Mouse (Mus musculus): Measurements from ENCODE around the gene Pitpnb. TPM values are rescaled to one million over a fixed set of nuclear protein-coding genes. Genes with fewer than 3 reads are reported as not detected.

Pitpnb gene
- 128 and 130 TPM in 2 replicates for polyA plus RNA-seq (2016; fragmentation: Nextera tagmentation; extraction: Ambion mirVana)

DNA sequence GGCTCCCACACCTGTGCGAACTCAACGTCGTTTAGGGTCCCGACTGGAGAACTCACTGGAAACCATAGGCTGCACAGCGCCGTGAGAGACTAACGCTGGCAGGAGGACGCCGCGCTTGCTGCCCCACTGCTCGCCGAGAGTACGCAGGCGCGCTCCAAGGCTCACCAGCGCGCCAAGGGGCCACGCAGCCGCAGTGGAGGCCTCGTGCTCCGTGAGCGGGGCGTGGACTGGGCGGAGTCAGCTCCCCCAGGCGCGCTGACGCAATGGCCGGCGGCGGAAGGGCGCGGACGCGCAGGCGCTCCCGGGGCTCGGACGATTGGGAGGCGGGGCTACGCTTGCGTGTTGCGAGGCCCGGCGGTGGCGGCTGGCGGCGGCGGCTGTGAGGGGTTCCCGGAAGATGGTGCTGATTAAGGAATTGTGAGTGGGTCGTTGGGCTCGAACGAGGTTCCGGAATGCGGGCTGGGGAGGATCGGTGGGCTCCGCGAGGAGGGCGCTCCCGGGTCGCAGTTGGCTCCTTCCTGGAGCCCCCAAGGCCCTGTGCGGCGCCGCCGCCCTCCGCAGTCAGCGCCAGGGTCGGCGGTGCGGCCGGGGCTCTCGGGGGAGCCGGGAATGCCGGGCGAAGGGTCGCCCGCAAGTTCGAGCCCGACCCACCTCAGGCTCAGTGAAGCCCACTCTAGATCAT, at the start of gene Pitpnb:
TSS of gene Pitpnb (plus strand) at position 347 of the 682 bp plus-strand sequence.
- Histone ChIP-seq H3K27ac (peak within 1 kb of the TSS; percentile 94), H3K4me3 (peak within 1 kb of the TSS; percentile 89), H3K4me1 (peaks cover 23% of the 10 kb centered on the region), H3K27me3 (ENCODE audit: poor library complexity, severe bottlenecking) (no peaks in the 10 kb centered on the region), H3K9me3 (peaks cover 3% of the 10 kb centered on the region; the same call in 1 of the 2 replicates), H3K36me3 (replicated peaks) (peaks cover 32% of the 10 kb centered on the region)
- DNase-seq (ENCODE audit: extremely low spot score, low spot score), result peak; percentile 97
- WGBS, result under 1% methylated on average over 78 of the region's 78 CpGs

DNA sequence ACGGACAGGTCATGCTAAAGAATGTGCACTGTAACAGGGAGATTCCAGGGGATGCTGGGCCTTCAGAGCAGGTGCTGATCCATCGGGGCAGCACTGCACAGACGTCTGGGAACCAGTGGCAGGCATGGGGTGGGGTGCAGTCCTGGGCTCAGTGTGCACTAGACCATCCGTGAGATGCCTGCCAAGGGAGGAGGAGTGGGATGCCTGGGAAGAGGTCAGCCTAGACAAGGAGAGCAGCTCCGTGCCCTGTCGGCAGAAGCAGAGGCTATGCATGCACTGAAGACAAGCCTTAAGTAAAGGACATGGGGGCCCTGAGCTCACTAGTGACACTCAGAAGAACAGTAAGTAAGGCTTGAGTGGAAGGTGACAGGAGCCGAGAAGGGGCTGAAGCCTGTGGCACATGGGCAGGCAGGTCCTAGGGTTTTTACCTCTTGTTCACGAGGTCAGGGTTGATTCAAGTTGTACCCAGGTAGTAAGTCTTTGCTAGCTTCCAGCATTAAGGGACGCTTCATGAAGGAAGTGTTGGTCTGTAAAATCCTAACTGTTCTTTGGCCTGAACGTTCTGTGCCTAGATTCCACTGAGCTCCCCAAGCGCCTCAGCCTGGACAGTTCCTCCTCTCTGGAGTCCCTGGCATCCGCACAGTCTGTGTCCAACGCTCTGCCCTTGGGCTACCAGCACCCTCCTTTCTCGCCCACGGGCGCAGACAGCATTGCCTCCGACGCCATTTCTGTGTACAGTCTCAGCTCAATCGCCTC, 46.0 kb upstream of the Pitpnb start:
- no peak overlapping the region for H3K27ac ChIP-seq
- H3K9me3 ChIP-seq, result no peaks in the 10 kb centered on the region
- no peak overlapping the region for H3K4me3 ChIP-seq
- H3K27me3 ChIP-seq (ENCODE audit: poor library complexity, severe bottlenecking), result no peaks in the 10 kb centered on the region
- WGBS, result 87% methylated on average over 19 of the region's 19 CpGs
- peaks cover 53% of the 10 kb centered on the region for H3K36me3 ChIP-seq (replicated peaks)
- H3K4me1 ChIP-seq, result peaks cover 1% of the 10 kb centered on the region
- no peak for DNase-seq (ENCODE audit: extremely low spot score, low spot score)

DNA sequence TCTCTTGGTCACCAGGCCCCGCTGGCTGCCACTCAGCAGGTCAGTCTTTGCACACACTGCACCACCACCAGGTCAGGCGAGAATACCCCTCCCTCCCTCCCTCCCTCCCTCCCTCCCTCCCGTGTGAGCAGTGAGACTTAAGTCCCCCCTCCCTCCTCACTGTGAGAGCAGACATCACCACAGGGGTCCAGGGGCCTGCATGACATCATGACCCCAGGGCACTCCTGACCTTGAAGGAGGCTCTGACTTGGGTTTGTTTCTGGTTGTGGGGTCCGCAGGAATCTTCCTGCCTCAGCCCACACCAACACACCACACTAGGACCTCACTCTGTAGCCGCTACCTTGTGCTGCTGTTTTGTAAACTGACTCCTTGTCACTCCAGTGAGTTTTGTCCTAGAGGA, 43.0 kb upstream of the Pitpnb start:
- 65% methylated on average over 5 of the region's 5 CpGs for WGBS
- Histone ChIP-seq H3K36me3 (replicated peaks) (peaks cover 32% of the 10 kb centered on the region), H3K9me3 (no peaks in the 10 kb centered on the region), H3K27ac (no peak overlapping the region), H3K4me3 (no peak overlapping the region), H3K4me1 (peaks cover 18% of the 10 kb centered on the region), H3K27me3 (ENCODE audit: poor library complexity, severe bottlenecking) (no peaks in the 10 kb centered on the region)
- DNase-seq (ENCODE audit: extremely low spot score, low spot score), result no peak

DNA sequence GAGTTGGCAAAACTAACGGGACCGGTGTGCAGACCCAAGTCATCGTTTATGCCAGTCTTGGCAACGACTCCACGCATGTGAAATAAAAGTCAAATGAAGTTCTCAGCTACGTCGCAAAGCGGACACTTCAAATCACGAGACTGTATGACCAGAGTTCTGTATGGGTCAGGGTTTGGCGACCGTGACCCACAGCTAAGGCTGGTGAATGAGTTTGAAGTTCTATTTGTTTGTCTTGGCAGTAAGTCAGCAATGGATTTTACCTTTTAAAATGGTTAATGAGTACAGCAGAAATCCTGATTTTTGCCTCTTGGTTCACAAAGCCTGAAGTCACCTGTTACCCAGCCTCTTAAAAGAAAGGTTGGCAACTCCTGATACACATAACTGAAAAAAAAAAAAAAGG, 42.1 kb upstream of the Pitpnb start:
- Histone ChIP-seq H3K27ac (no peak overlapping the region), H3K27me3 (ENCODE audit: poor library complexity, severe bottlenecking) (no peaks in the 10 kb centered on the region), H3K4me3 (no peak overlapping the region), H3K36me3 (replicated peaks) (peaks cover 24% of the 10 kb centered on the region), H3K9me3 (no peaks in the 10 kb centered on the region), H3K4me1 (peaks cover 18% of the 10 kb centered on the region)
- DNase-seq (ENCODE audit: extremely low spot score, low spot score), result no peak
- WGBS, result 94% methylated on average over 11 of the region's 11 CpGs

DNA sequence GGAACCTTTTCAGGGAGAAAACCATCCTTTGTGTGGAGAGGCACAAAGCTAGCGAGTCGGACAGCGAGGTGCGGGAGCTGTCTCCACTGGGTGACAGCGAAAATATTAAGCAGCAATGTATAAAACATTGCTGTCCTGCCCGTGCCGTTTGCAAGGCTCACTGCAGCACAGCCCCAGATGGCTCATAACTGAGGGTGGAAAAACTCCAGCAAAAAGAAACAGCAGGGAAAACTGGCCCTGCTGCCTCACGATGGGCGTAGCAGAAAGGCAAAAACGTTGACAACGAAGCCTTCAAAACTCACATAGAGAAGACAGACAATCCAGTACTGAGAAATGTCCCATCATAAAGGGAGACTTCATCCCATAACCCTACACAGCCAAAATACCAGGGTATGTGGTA, 40.5 kb upstream of the Pitpnb start:
- peaks cover 21% of the 10 kb centered on the region for H3K36me3 ChIP-seq (replicated peaks)
- no peaks in the 10 kb centered on the region for H3K27me3 ChIP-seq (ENCODE audit: poor library complexity, severe bottlenecking)
- no peak overlapping the region for H3K4me3 ChIP-seq
- peaks cover 18% of the 10 kb centered on the region for H3K4me1 ChIP-seq
- 86% methylated on average over 11 of the region's 11 CpGs for WGBS
- H3K9me3 ChIP-seq, result no peaks in the 10 kb centered on the region
- DNase-seq (ENCODE audit: extremely low spot score, low spot score), result no peak
- no peak overlapping the region for H3K27ac ChIP-seq

DNA sequence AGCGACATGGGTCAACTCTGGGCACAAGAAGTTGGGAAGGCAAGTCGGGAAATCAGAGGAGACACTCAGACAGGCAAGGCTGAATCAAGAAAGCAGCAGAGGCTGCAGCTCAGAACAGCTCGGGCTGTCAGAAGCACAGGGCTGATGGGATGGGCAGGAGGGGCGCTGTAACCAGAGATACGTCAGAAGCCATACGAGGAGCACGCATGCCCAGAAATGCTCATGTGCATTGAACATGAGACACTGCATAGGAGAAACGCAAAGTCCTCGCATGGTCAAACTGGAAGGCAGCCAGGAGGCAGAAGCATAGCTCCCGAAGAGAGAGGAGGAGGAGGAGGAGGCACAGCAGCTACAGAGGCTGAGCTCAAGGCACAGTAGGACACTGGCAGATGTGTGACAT, 38.9 kb upstream of the Pitpnb start:
- Histone ChIP-seq H3K4me3 (no peak overlapping the region), H3K27ac (no peak overlapping the region), H3K27me3 (ENCODE audit: poor library complexity, severe bottlenecking) (no peaks in the 10 kb centered on the region), H3K9me3 (no peaks in the 10 kb centered on the region), H3K4me1 (peaks cover 18% of the 10 kb centered on the region), H3K36me3 (replicated peaks) (peaks cover 6% of the 10 kb centered on the region)
- DNase-seq (ENCODE audit: extremely low spot score, low spot score), result no peak
- WGBS, result 76% methylated on average over 10 of the region's 10 CpGs

DNA sequence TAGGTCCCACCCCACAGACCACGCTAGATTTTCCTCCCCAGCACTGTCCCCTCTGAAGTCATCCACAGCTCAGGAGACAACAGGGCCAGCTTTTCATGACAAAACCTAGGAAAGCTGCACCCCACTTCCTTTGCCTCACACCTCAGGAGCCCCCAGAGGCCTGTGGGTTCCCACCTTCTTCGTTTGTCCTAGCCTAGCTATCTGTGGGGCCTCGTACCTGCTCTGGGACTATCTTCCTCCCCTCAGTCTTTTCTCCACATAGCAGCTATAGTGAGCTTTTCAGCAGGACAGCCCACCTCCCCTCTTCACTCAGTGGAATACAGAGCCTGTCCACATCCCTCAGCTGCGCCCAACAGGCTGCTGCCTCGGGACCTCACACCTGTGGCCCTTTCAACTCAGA, 32.8 kb upstream of the Pitpnb start:
- no peak for DNase-seq (ENCODE audit: extremely low spot score, low spot score)
- WGBS, result 80% methylated on average over 5 of the region's 5 CpGs

DNA sequence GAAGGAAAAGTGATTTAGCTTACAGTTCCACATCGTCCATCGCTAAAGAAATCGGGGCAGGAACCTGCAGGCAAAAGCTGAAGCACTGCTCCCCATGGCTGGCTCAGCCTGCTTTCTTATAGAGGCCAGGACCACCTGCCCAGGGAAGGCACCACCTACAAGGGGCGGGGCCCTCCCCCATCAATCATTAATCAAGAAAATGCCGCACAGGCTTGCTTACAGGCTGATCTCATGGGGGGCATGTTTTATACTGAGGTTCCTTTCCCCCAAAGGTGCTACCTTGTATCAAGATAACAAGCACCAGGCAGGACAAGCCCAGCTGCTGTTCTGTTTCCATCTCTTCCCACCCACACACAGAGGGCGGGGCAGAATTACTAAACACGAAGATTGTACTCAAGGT, 31.9 kb upstream of the Pitpnb start:
- Histone ChIP-seq H3K4me3 (no peak overlapping the region), H3K4me1 (peaks cover 7% of the 10 kb centered on the region; the same call in 1 of the 2 replicates), H3K27me3 (ENCODE audit: poor library complexity, severe bottlenecking) (no peaks in the 10 kb centered on the region; the same call in 1 of the 2 replicates), H3K27ac (no peak overlapping the region), H3K36me3 (replicated peaks) (no peaks in the 10 kb centered on the region), H3K9me3 (no peaks in the 10 kb centered on the region)
- WGBS, result 54% methylated on average over 7 of the region's 7 CpGs
- DNase-seq (ENCODE audit: extremely low spot score, low spot score), result no peak

More for the DNA sequence above, 32.8 kb upstream of the Pitpnb start:
- Histone ChIP-seq H3K27me3 (ENCODE audit: poor library complexity, severe bottlenecking) (no peaks in the 10 kb centered on the region; the same call in 1 of the 2 replicates), H3K27ac (no peak overlapping the region), H3K4me3 (no peak overlapping the region), H3K4me1 (peaks cover 7% of the 10 kb centered on the region; the same call in 1 of the 2 replicates), H3K9me3 (no peaks in the 10 kb centered on the region), H3K36me3 (replicated peaks) (no peaks in the 10 kb centered on the region)

DNA sequence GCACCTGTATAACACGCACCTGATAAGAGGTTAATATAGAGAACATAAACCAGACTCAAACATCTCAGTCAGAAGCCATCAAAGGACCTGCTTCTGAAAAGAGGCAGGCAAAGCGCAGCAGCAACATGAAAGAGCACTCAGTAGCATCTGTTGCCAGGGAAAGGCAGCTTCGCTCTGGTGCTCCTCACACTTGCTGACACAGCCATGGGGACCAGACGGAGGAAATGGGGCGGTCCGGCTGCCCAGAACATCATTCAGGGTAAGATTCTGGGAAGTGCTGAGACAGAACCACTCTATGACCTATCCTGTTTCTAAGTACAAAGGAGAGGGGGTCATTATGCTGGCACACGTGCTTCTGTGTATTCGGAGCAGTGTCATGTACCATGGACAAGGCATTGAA, 29.8 kb upstream of the Pitpnb start:
- no peak overlapping the region for H3K4me3 ChIP-seq
- no peak for DNase-seq (ENCODE audit: extremely low spot score, low spot score)
- H3K9me3 ChIP-seq, result peaks cover 8% of the 10 kb centered on the region; the same call in 1 of the 2 replicates
- no peaks in the 10 kb centered on the region for H3K36me3 ChIP-seq (replicated peaks)
- H3K27ac ChIP-seq, result no peak overlapping the region
- H3K27me3 ChIP-seq (ENCODE audit: poor library complexity, severe bottlenecking), result no peaks in the 10 kb centered on the region; the same call in 1 of the 2 replicates
- H3K4me1 ChIP-seq, result peaks cover 7% of the 10 kb centered on the region; the same call in 1 of the 2 replicates
- 86% methylated on average over 8 of the region's 8 CpGs for WGBS

DNA sequence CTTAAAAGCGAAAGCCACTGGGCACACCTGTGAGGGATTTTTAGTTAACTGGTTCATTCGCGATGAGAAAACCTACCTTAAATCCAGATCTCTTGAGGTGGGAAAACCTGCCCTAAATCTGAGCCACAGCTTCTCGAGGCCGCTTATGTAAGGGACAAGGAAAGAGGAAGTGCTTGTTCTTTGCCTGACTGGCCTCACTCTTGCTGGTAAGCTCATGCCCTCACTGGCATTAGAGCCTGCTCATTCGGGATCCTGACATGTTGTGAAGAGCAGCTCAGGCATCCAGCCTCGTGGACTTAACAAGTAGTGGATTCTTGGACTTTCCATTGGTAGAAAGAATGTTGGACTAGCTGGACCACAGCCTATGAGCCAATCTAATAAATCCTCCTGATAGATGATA, 28.8 kb upstream of the Pitpnb start:
- no peaks in the 10 kb centered on the region for H3K36me3 ChIP-seq (replicated peaks)
- no peak for DNase-seq (ENCODE audit: extremely low spot score, low spot score)
- H3K4me3 ChIP-seq, result no peak overlapping the region
- peaks cover 7% of the 10 kb centered on the region; the same call in 1 of the 2 replicates for H3K4me1 ChIP-seq
- H3K27me3 ChIP-seq (ENCODE audit: poor library complexity, severe bottlenecking), result no peaks in the 10 kb centered on the region; the same call in 1 of the 2 replicates
- peaks cover 8% of the 10 kb centered on the region; the same call in 1 of the 2 replicates for H3K9me3 ChIP-seq
- 80% methylated on average over 7 of the region's 7 CpGs for WGBS
- no peak overlapping the region for H3K27ac ChIP-seq

DNA sequence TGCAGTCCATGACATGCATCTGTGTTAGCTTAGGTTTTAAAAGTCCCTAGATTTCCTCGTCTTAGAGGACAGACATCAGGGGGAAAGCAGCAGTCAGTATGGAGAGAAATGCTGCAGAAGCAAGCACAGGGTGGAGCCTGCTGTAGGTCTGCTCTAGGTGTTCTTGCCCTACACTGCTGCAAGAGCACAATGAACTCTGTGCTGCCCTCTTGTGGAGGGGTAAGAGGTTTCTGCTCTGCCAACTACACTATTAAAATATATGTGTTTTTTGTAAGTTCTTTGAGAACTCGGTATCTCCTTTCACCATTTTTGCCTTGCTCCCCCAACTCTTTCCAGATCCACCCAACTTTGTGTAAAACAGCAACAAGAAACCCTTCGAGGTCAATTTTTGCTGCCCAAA, 25.8 kb upstream of the Pitpnb start:
- no peak overlapping the region for H3K4me3 ChIP-seq
- peaks cover 8% of the 10 kb centered on the region; the same call in 1 of the 2 replicates for H3K9me3 ChIP-seq
- H3K27me3 ChIP-seq (ENCODE audit: poor library complexity, severe bottlenecking), result no peaks in the 10 kb centered on the region; the same call in 1 of the 2 replicates
- no peaks in the 10 kb centered on the region for H3K4me1 ChIP-seq
- no peak overlapping the region for H3K27ac ChIP-seq
- no peaks in the 10 kb centered on the region for H3K36me3 ChIP-seq (replicated peaks)
- DNase-seq (ENCODE audit: extremely low spot score, low spot score), result no peak
- WGBS, result 92% methylated on average over 3 of the region's 3 CpGs

DNA sequence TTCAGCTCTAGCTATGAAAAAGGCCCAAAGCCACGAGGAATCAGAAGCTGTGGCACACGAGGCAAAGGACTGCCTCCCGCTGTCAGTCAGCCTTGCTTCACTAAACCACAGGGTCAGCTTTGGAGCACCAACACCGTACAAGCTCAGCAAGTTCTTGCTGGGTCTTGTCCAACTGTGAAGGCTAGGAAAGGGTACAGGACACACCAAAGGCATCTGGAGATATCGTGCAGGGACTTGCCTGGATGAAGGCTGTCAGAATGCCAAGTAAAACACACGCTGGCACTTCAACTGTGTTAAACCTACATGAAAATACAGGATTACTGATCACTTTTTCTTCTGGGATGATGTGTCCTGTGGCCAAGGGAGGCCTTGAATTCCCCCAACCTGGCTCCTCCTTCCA, 20.4 kb upstream of the Pitpnb start:
- Histone ChIP-seq H3K27me3 (ENCODE audit: poor library complexity, severe bottlenecking) (no peaks in the 10 kb centered on the region), H3K36me3 (replicated peaks) (no peaks in the 10 kb centered on the region), H3K9me3 (peaks cover 6% of the 10 kb centered on the region; the same call in 1 of the 2 replicates), H3K4me1 (no peaks in the 10 kb centered on the region), H3K27ac (no peak overlapping the region), H3K4me3 (no peak overlapping the region)
- 84% methylated on average over 6 of the region's 6 CpGs for WGBS
- no peak for DNase-seq (ENCODE audit: extremely low spot score, low spot score)

DNA sequence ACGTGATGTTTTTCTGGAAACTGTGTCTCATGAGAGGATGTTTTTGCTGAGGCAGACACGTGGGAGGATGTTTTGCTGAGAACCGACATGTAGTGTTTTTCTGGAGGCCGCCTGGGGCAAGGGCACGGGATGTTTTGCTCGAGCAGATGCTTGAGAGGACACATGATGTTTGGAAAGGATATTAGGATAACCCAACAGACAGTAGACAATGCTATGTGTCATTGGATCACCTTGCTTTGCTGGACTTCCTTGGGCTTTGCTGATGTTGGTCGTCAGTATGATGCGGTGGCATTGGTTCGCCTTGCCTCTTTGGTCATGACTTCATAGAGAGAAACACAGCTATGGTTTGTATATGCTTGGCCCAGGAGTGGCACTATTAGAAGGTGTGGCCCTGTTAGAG, 16.7 kb upstream of the Pitpnb start:
- Histone ChIP-seq H3K27me3 (ENCODE audit: poor library complexity, severe bottlenecking) (no peaks in the 10 kb centered on the region), H3K4me3 (no peak overlapping the region), H3K36me3 (replicated peaks) (no peaks in the 10 kb centered on the region), H3K4me1 (no peaks in the 10 kb centered on the region), H3K9me3 (no peaks in the 10 kb centered on the region), H3K27ac (no peak overlapping the region)
- 93% methylated on average over 9 of the region's 9 CpGs for WGBS
- DNase-seq (ENCODE audit: extremely low spot score, low spot score), result no peak

Data from forebrain, embryonic 10.5 days (tissue).